Mouse (Mus musculus): ENCODE results near the gene Esp6.
"Not testable (repeated sequence)": the region's sequence is repeated elsewhere in the genome, so short reads cannot be mapped to it uniquely, and the experiment has no call there.

Gene Esp6

GRCm38 (mm10) chr17:40561207-40561606 lies at the start of gene Esp6:
Gene Esp6, plus strand, starts transcription at chr17:40561507.
- DNase-seq (ENCODE audit: low spot score), result no peak

GRCm38 (mm10) chr17:40519818-40520217 lies 41.5 kb upstream of the Esp6 start, which contains the start of gene Esp8:
Gene Esp8, plus strand, starts transcription at chr17:40520022.
- DNase-seq (ENCODE audit: low spot score), result no peak

- no peak for DNase-seq (ENCODE audit: low spot score)
These were observed 31.5 kb upstream of the Esp6 start for GRCm38 (mm10) chr17:40529813-40530212.

- no peak for DNase-seq (ENCODE audit: low spot score)
These were observed 30.2 kb upstream of the Esp6 start for GRCm38 (mm10) chr17:40531147-40531546.

- not testable (repeated sequence) for DNase-seq (ENCODE audit: low spot score)
These were observed 14.3 kb upstream of the Esp6 start for GRCm38 (mm10) chr17:40547005-40547404.

GRCm38 (mm10) chr17:40553470-40553869 lies 7.8 kb upstream of the Esp6 start:
- DNase-seq (ENCODE audit: low spot score), result no peak

GRCm38 (mm10) chr17:40583906-40584305 lies 22.6 kb downstream of the Esp6 start:
- DNase-seq (ENCODE audit: low spot score), result not testable (repeated sequence)

- no peak for DNase-seq (ENCODE audit: low spot score)
These were observed 30.0 kb downstream of the Esp6 start for GRCm38 (mm10) chr17:40591297-40591696.

GRCm38 (mm10) chr17:40598294-40598693 lies 37.0 kb downstream of the Esp6 start, which contains the start of gene Esp4:
Gene Esp4, plus strand, starts transcription at chr17:40598594.
- DNase-seq (ENCODE audit: low spot score), result no peak
